Mouse (Mus musculus) kidney, postnatal 25 days (tissue): ENCODE data around the gene Sfswap.
"Not testable (repeated sequence)": the region's sequence is repeated elsewhere in the genome, so short reads cannot be mapped to it uniquely, and the experiment has no call there.

Experiments
- DNase-seq, 2 experiments: peaks; one replicate each; pipeline ENCODE4 v3.0.0; 2021; ENCODE audit warnings: mixed read lengths in 2 of 2

Sfswap gene

DNA sequence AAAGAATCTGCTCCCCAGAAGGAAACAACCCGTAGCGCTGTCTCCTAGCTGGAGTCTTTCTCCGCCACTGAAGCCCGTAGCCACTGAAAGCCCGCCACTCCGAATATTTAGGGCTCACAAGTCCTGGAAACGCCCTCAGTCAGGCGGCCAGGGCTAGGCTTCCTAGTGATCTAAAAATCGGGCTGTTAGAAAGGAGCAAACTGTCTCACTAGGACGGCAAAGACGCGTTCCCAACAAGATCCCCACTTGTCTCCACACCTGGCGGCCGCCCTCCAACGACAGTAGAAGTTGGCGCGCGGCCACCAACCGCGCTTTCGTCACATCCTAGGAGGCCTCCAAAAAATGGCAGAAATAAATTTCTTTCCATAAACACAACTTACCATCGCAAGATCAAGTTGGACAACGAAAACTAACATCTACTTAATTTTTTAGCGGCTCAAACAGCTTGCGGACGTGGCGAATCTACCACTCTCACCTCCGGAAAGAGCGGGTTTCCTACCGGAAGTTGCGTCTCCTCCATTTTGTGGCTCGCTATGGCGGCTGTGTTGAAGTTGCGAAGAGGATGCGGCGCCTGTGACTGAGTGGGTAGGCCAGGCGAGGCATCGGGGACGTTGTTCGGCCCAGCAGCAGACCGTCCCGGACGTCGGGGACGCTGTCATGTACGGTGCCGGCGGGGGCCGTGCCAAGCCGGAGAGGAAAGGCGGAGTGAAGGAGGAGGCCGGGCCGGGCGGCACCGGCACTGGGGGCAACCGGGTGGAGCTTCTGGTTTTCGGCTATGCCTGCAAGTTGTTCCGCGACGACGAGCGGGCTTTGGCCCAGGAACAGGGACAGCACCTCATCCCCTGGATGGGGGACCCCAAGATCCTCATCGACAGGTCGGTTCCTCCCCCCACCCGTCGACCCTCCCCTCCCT lies at the start of gene Sfswap:
Gene Sfswap, plus strand, starts transcription at position 500 of the 913 bp plus-strand sequence.
- peak; percentile 88 to 89 for DNase-seq

DNA sequence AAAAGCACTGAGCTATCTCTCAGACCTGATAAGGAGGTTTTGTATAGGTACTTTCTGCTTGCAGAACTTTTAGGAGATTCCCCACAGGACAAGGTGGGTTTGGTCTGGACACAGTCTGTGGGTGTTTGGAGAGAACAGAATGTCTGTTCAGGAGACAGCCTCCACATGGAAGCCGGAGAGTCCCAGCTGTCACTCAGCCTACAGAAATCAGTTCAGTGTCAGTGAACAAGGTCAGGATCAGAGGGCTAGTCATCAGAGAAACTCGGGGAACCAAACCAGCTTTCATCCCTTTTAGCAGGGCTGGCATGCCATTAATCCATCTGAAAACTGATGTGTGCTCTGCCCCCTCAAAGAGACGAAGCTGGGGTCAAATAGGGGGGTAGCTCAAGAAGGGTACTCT lies 48.5 kb upstream of the Sfswap start:
- DNase-seq, result no peak

DNA sequence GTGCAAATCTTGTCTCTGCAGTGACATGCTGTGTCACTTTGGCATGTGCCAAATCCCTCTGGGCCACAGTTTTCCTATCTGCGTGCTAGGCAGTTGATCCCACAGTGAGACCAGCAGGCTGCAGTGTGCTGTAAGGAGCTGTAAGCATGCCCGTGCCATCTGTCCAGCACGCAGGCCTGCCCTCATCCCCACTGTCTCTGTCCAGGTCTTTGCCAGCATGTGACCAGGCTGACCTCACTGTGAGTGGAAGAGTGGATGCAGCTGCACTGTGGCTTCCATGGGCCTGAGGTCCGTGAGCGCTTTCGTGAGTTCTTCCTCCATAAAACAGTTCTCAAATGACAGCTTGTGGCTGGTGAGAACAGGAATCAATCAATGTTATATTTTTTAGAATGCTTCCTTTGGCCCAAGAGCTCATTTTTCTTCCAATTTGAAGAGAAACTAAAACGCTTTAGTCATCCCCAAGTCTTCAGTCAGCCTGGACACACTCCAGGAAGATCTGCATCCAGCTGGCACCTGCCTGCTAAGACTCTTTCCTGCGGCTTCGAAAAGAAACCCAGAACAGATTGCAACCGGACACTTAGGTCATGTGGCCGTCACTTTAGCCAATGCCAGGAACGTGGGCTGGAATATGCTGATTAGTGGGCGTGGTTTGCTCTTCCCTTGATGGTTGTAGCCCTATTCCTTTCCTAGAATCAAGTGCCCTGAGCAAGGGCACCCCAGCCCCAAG lies 46.1 kb upstream of the Sfswap start:
- DNase-seq, result peak; percentile 82 to 89

DNA sequence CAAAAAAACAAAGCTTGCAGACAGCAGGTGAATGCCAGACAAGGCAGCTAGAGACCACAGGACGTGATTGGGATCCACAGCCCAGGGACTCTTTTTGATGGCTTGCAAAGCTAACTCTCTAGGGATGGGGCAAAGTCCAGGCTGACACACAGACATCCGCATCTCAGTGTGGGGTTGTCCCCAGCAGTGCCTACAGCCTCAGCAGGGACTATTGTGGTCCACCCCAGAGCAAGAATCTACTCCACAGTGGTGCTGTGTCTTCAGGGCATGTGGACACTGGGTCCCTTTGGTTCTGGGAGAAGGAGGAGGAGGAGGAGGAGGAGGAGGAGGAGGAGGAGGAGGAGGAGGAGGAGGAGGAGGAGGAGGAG lies 45.5 kb upstream of the Sfswap start:
- DNase-seq, result no peak

- DNase-seq, result no peak
Observed at GRCm38 (mm10) chr5:129456579-129457140, 44.4 kb upstream of the Sfswap start.

DNA sequence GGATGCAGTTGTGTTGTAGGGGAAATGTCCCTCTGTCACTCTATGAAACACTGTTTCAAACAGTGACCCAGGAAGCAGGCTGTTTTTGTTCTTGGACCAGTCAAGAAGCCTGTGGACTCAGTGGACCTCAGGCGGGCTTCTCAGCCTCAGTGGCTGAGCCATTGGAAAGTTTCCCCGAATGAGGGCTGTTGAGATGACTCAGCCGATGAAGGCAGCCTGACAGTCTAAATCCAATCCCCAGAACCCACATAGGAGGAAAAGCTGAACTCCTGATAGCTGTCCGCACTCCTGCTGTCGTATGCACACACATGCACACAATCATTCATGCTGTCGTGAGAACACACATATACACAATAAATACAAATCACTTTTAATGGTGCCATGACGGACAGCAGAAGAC lies 42.9 kb upstream of the Sfswap start:
- no peak for DNase-seq

DNA sequence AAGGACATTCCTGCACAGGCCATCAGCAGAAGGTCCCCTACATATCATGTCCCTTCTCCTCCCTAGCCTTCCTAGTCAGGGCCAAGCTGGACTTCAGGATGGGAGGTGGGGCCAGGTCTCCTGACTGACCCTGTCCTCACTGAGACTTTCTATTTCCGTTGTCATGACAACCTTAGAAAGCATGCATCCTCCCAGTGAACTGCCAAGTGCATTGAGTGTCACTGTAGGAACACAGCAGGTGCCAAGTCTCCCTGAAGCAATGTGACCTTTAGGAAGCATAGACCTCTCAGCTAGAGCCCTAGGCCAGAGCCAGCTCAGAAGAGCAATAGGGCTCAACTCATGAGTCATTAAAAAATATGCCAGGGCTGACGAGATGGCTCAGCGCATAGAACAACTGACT lies 42.5 kb upstream of the Sfswap start:
- no peak for DNase-seq

DNA sequence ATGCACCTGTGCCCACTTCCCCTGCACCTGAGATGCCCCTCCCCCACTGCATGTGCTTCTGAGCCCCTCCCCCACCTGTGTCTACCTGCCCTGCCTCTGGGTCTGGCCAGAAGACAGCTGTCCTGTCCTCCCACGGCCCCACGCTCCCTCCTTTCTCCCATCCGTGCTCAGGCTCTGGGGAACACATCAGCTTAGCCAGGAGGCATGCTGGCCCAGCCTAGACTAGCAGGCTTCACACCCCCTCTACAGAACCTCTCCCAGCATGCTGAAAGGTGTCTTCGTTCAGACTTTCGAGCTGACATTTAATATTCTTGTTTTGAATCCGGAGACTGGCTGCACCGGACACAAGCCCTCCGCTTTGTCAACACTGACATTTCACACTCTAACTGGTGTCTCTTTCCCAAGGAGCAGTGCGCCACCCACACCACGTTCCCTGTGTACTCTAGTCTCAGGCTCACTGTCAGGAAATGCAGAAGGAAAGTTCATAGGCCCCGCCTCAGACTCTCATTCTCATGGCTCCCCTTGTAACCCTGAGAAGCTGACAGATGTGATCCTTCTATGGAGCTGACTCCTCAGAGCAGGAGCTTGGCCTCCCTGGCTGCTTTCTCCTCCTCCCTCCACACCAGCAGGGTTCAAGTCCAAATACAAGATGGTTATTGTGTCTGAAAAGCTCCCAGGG lies 40.1 kb upstream of the Sfswap start:
- DNase-seq, result peak in 1 of 2 experiments; percentile 5

- not testable (repeated sequence) for DNase-seq
Observed at GRCm38 (mm10) chr5:129463648-129464047, 37.4 kb upstream of the Sfswap start.

DNA sequence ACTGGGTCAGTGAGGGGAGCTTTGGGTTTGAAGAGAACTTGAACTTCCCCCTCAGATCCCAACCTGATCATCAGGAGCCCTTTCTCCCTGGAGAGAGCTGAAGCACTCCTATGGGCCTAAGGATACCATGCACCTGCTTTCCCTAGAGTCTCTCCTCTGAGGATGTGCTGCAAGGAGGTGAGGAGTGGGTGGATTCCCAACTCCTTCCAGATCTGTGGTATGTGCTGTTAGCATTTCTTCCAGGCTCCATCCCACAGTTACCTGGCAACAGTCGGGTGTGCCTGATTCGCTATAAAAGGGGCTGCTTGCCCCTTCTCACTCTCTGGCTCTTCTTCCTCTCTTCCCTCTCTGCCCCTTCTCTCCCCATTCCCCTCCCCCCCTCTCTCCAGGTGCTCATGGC lies 35.2 kb upstream of the Sfswap start:
- no peak for DNase-seq

DNA sequence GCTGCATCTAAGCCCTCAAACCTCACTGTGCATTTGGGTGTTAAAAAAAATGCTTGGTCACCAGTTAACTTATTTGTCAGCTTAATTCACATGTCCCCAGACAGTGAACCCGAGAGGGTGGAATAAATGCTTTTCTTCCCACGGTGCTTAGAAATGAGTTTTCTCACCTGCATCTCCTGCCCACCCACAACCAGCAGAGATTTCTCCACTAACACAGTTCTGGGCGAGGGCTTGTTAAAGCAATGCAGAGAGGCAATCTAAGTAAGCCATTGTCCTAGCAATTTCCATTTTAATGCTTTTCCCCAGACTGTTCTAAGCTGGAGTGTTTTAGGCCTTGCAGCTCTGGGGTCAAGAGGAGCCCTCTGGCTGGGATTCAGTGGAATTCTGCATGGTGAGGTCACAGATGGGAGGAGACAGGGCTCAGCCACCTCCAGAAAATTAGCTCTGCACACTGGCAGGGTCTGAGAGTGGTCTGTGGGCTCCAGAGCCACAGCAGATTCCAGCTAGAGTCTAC lies 25.4 kb upstream of the Sfswap start:
- no peak for DNase-seq

GRCm38 (mm10) chr5:129489879-129490278 lies 11.1 kb upstream of the Sfswap start:
- DNase-seq, result no peak

- DNase-seq, result peak in 1 of 2 experiments; percentile 41
Observed at GRCm38 (mm10) chr5:129501671-129502070, 650 bp downstream of the Sfswap start.

DNA sequence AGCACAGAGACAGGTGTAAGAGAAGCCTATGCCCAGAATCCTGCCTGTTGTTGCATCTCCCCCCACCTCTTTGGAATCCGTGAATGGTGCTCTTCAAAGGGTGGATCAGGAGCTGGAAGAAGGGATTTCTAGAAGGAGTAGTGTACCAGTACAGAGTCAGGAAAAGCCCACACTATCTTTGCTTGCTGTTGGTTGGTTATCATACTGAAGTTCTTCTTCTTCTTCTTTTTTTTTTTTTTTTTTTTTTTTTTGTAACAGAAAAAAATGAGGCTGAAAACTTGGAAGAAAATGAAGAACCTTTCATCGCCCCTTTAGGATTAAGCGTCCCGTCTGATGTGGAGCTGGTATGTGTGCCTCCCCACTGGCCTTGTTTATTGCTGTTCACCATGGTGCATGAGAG lies 5.9 kb downstream of the Sfswap start:
- no peak for DNase-seq

DNA sequence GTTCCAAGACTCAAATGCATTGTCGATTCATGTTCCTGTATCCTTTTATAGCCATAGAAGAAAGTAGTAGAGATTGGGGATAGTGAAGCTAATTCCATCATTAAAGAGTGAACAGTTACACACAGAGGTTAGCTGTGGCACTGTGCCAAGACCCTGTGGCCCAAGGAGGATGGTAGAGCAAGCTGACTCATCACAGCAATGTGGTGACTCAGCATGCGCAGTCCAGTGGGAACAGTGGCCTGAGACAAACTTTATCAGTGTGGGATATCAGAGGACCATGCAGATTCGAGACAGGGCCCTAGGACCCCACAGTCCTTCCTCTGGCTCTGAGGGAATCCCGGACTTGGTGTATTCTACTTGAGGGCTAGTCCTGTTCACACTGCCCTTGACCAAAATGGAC lies 17.2 kb downstream of the Sfswap start:
- DNase-seq, result peak; percentile 53 to 60

GRCm38 (mm10) chr5:129518786-129519185 lies 17.8 kb downstream of the Sfswap start:
- DNase-seq, result no peak

GRCm38 (mm10) chr5:129519591-129519990 lies 18.6 kb downstream of the Sfswap start:
- no peak for DNase-seq

GRCm38 (mm10) chr5:129521501-129521900 lies 20.5 kb downstream of the Sfswap start:
- DNase-seq, result no peak

DNA sequence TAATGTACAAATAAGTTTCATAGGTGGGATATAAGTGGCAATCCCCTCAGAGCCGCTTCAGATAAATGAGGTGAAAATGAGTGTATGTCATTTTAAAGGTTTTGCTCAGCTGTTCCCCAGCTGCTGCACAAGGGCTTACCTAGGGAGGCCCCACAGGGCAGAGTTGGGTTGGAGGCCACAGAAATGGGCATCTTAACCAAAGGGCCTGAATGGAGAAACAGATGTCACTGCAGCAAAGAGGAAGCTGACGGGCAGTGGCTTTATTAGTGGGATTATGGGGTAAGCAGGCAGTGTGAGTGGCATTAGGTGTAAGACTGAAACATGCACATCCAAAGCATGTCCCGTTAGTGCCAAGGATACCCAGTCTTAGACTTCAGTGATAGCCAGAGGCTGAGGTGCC lies 20.9 kb downstream of the Sfswap start:
- DNase-seq, result no peak

- DNase-seq, result no peak
Observed at GRCm38 (mm10) chr5:129523166-129523565, 22.1 kb downstream of the Sfswap start.

DNA sequence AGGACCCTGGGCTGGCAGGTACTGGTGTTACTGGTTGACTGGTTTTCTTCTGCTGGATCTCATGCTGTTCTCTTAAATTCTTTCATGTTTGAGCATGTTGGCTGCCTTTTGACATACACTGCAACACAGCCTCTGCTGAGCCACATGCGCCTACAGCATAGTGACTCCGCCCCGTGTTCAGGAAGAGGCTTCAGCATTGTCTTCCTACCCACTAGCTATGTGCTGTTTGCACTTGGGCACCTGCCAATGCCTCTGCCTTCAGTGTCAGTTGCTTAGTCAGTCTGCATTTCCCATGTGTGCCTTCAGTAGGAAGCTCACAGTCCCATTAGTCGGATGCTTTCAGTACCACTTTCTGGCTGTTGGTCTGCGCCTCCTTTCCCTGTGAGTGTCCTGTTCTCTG lies 23.7 kb downstream of the Sfswap start:
- DNase-seq, result peak; percentile 52 to 65

DNA sequence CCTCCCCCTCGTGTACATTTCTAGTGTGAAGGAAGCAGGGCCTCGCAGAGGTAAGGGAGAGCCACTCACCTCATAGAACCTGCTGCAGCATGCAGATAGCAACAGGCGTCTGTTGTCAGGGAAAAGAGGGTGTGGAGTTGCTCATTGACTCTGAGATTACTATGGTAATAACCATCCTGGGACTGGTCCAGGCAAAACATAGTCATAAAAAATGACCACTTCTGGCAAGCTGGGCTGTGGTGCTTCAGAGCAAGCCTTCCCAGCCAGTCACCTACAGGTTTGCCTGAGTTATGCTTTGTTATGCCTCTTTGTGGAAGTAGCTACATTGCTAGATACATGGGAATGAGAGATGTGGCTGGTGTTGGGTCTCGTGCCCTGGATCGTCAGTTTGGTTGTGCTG lies 26.1 kb downstream of the Sfswap start:
- DNase-seq, result no peak

DNA sequence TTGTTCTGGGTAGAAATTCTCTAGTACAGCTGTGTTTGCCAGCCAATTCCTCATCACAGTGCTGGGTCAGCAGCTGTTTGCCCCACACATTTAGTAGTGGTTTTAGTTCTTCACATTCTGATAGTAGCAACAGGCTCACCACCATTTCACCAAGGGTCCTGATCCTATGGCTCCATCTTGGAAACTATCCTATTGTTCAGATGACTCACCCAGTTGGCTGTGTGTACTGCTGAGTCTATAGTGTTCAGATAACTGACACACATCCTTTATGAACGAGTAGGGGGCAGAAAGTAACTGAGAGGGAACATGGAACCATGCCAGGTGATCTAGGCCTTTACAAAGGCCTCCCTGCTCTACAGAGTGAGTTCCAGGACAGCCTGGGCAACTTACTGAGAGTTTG lies 28.6 kb downstream of the Sfswap start:
- DNase-seq, result no peak
